Mouse (Mus musculus) liver, postnatal 0 days (tissue): ENCODE data around the gene Znhit6.

ENCODE experiments used
- CTCF ChIP-seq: sonication (generic); IDR thresholded peaks from 2 replicates; pipeline ENCODE4 v1.5.1; 2016; ENCODE audit warnings: antibody characterized with exemption, low read depth
- EP300 ChIP-seq: IDR thresholded peaks from 2 replicates; pipeline ENCODE4 v1.6.1; 2016; ENCODE audit warnings: antibody characterized with exemption, low read depth, mild to moderate bottlenecking

DNA sequence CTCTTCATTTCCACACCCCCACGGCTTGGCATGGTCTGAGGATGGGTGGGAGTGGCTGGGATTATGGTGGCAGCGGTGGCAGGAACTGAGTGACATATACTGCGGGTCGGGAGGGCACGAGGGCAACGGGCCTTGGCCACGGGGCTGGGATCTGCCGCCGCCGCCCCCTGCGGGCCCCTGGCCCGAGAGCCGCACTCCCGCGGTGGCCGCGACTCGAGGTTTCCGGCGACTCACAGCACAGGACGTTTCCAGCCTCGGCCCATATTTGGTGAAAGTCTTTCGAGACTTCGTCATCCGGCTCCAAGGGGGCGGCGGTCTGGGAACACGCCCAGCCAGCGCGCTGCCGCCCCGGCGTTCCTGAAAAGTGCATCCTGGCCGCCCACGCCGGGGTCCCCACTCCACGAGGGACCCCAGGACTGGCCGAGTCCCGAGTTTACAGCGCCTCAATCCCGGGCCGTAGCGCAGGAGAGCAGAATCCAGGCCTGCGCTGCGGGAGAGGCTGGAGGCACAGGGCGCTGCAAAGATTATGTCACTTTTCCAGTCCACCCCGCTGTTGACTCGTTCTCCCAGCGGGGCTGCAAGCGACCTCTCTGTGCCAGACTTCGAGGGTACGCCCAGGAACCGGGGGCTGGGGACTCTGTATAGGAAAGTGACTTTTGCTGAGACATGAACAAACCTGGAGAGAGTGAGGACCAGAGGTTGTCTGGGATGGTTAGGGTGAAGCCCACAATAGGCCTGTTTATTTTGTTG, 77.4 kb downstream of the Znhit6 start:
- no peak for TF ChIP-seq CTCF
- TF ChIP-seq EP300, result no peak
